Mouse (Mus musculus): ENCODE measurements around the gene Hs3st5. TPM values are rescaled to one million over a fixed set of nuclear protein-coding genes. Genes with fewer than 3 reads are reported as not detected.
"Not testable (repeated sequence)": the region's sequence is repeated elsewhere in the genome, so short reads cannot be mapped to it uniquely, and the experiment has no call there.

The Hs3st5 gene
- polyA plus RNA-seq, 1 experiment from 2014 or later: 5.6 TPM

GRCm38 (mm10) chr10:36558736-36559135, 52.1 kb downstream of the Hs3st5 start:
- H3K4me1 ChIP-seq: no peaks in the 10 kb centered on the region
- no peak overlapping the region for H3K4me3 ChIP-seq (replicated peaks)
- 82% methylated on average over 5 of the region's 5 CpGs for WGBS
- no peaks in the 10 kb centered on the region for H3K9me3 ChIP-seq (replicated peaks)
- no peak overlapping the region for H3K27ac ChIP-seq (replicated peaks)
- no peak overlapping the region for H3K4me2 ChIP-seq (replicated peaks)
- no peak for ATAC-seq (ENCODE audit: insufficient number of reproducible peaks, low FRiP score, low TSS enrichment, low read depth)
- no peak overlapping the region for H3K9ac ChIP-seq
- H3K27me3 ChIP-seq: no peaks in the 10 kb centered on the region
- no peaks in the 10 kb centered on the region for H3K36me3 ChIP-seq

DNA sequence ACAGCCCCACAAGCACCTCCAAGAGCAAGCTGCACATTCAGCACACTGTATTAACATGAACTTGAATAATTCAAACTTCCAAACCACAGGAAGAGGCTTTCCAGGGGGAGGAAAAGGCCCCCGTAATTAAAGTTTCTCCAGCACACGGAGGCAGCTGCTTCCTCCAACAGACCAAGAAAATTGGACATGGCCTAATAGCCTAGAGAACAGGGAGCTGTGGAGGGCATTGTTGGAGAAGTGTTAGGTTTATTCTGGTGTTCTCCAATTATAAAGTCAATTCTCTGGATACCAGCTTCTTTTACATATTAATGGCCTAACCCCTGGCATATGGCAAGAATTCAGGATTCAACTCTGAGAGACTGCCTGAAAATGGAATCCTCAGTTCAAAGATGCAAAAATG, 60.6 kb downstream of the Hs3st5 start:
- Histone ChIP-seq H3K9me3 (replicated peaks) (no peaks in the 10 kb centered on the region), H3K9ac (no peak overlapping the region), H3K36me3 (no peaks in the 10 kb centered on the region), H3K27me3 (no peaks in the 10 kb centered on the region), H3K4me1 (no peaks in the 10 kb centered on the region), H3K4me3 (replicated peaks) (no peak overlapping the region), H3K27ac (replicated peaks) (no peak overlapping the region), H3K4me2 (replicated peaks) (no peak overlapping the region)
- ATAC-seq (ENCODE audit: insufficient number of reproducible peaks, low FRiP score, low TSS enrichment, low read depth): no peak
- whole genome bisulfite sequencing: 30% methylated on average over 2 of the region's 2 CpGs

GRCm38 (mm10) chr10:36572540-36572939, 65.9 kb downstream of the Hs3st5 start:
- Histone ChIP-seq H3K4me2 (replicated peaks) (no peak overlapping the region), H3K27ac (replicated peaks) (no peak overlapping the region), H3K4me3 (replicated peaks) (no peak overlapping the region), H3K9ac (no peak overlapping the region), H3K9me3 (replicated peaks) (no peaks in the 10 kb centered on the region), H3K4me1 (no peaks in the 10 kb centered on the region), H3K36me3 (no peaks in the 10 kb centered on the region), H3K27me3 (no peaks in the 10 kb centered on the region)
- WGBS: 48% methylated on average over 3 of the region's 3 CpGs
- ATAC-seq (ENCODE audit: insufficient number of reproducible peaks, low FRiP score, low TSS enrichment, low read depth): no peak

DNA sequence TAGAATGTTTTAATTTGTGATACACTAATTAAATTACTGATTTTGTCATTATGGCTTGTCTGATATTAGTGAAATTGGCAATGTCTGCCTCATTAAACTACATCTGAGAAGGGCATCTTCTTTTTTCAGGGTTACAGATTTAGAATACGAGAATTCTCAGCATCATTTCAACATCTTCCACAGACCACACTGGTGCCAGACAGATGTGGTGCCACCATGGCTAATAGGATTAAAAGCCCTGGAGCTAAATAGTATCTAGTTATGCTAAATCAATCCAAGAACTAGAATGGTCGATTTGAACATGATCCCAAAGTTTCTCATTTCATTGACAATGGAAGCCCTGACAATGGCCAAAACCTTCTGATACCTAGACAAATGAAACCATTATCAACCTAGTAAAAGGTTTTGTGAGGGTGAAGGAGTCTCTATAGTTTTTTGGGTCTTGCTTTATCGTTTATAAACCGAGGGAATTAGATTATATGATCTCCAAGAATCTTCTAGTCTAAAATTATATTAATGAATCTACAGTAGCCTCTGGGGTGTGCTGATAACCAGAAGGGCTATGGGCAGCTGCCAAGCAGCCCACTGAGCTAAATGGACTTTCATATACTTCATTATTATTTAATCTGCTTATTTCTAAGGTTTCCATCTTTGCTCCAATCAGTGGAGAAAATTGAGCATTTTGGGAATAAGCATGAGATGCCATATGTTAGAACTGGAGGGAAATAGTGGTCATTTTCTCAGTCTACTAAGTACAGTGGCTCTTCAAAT, 71.9 kb downstream of the Hs3st5 start:
- Histone ChIP-seq H3K27ac (replicated peaks) (no peak overlapping the region), H3K9ac (no peak overlapping the region), H3K27me3 (no peaks in the 10 kb centered on the region), H3K36me3 (no peaks in the 10 kb centered on the region), H3K4me3 (replicated peaks) (no peak overlapping the region), H3K4me2 (replicated peaks) (no peak overlapping the region), H3K9me3 (replicated peaks) (no peaks in the 10 kb centered on the region), H3K4me1 (no peaks in the 10 kb centered on the region)
- WGBS: 54% methylated on average over 4 of the region's 4 CpGs
- no peak for ATAC-seq (ENCODE audit: insufficient number of reproducible peaks, low FRiP score, low TSS enrichment, low read depth)

- no peak for ATAC-seq (ENCODE audit: insufficient number of reproducible peaks, low FRiP score, low TSS enrichment, low read depth)
- 54% methylated on average over 1 of the region's 1 CpGs for WGBS
- no peaks in the 10 kb centered on the region for H3K36me3 ChIP-seq
- H3K27me3 ChIP-seq: no peaks in the 10 kb centered on the region
- no peaks in the 10 kb centered on the region for H3K9me3 ChIP-seq (replicated peaks)
- H3K4me2 ChIP-seq (replicated peaks): no peak overlapping the region
- no peak overlapping the region for H3K27ac ChIP-seq (replicated peaks)
- no peak overlapping the region for H3K4me3 ChIP-seq (replicated peaks)
- no peak overlapping the region for H3K9ac ChIP-seq
- H3K4me1 ChIP-seq: no peaks in the 10 kb centered on the region
Measured at GRCm38 (mm10) chr10:36610400-36610799, 103.8 kb downstream of the Hs3st5 start.

DNA sequence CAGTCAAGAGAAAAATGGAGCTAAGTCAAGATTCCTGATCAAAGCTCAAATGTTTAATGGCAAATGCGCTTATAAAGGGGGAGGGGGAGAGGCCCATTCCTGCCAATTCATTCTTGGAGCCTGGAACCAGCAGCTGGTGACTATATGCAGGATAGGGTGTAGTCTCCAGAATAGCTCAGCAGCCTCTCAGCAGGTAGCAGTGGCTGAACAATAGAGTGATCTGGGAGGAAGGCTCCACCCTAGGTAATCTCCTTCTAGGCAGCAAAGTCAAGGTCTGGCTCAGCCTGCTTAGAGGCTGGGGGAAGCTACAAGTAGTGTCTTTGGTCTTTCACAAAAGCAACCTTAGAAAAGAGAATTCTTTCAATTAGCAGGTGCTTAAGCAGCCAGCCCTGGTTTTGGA, 104.8 kb downstream of the Hs3st5 start:
- WGBS: 35% methylated on average over 1 of the region's 1 CpGs
- not testable (repeated sequence) for H3K27me3 ChIP-seq; H3K4me1 ChIP-seq; H3K27ac ChIP-seq (replicated peaks); H3K4me3 ChIP-seq (replicated peaks); H3K9me3 ChIP-seq (replicated peaks); H3K4me2 ChIP-seq (replicated peaks); H3K9ac ChIP-seq; ATAC-seq (ENCODE audit: insufficient number of reproducible peaks, low FRiP score, low TSS enrichment, low read depth); H3K36me3 ChIP-seq

- WGBS: 94% methylated on average over 1 of the region's 1 CpGs
- Histone ChIP-seq H3K4me1 (no peaks in the 10 kb centered on the region), H3K4me2 (replicated peaks) (no peak overlapping the region), H3K4me3 (replicated peaks) (no peak overlapping the region), H3K36me3 (no peaks in the 10 kb centered on the region), H3K27me3 (no peaks in the 10 kb centered on the region), H3K9ac (no peak overlapping the region), H3K9me3 (replicated peaks) (no peaks in the 10 kb centered on the region), H3K27ac (replicated peaks) (no peak overlapping the region)
- no peak for ATAC-seq (ENCODE audit: insufficient number of reproducible peaks, low FRiP score, low TSS enrichment, low read depth)
Measured at GRCm38 (mm10) chr10:36623037-36623436, 116.4 kb downstream of the Hs3st5 start.

GRCm38 (mm10) chr10:36627952-36628351, 121.3 kb downstream of the Hs3st5 start:
- no peak overlapping the region for H3K4me3 ChIP-seq (replicated peaks)
- no peaks in the 10 kb centered on the region for H3K27me3 ChIP-seq
- H3K4me1 ChIP-seq: no peaks in the 10 kb centered on the region
- no peak overlapping the region for H3K27ac ChIP-seq (replicated peaks)
- H3K9ac ChIP-seq: no peak overlapping the region
- no peak for ATAC-seq (ENCODE audit: insufficient number of reproducible peaks, low FRiP score, low TSS enrichment, low read depth)
- H3K9me3 ChIP-seq (replicated peaks): no peaks in the 10 kb centered on the region
- 81% methylated on average over 4 of the region's 4 CpGs for WGBS
- no peak overlapping the region for H3K4me2 ChIP-seq (replicated peaks)
- no peaks in the 10 kb centered on the region for H3K36me3 ChIP-seq

DNA sequence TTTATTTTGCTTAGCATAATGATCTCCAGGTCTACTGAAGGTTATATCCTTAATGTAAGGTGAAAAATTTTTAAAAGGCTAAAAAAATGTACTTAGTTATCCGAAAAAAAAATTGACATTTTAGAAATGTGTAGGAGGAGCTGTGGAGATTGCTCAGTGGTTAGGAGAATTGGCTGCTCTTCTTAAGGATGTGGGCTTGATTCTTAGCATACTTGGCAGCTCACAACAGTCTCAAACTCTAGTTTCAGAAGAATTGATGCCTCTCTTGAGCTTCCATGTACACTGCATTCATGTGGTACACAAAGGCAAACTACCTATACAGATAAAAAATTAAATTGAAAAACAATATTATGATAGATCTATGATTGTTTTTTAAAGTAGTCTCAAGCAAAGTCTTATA, 125.1 kb downstream of the Hs3st5 start:
- H3K9ac ChIP-seq: no peak overlapping the region
- ATAC-seq (ENCODE audit: insufficient number of reproducible peaks, low FRiP score, low TSS enrichment, low read depth): no peak
- no peaks in the 10 kb centered on the region for H3K36me3 ChIP-seq
- no peak overlapping the region for H3K4me3 ChIP-seq (replicated peaks)
- WGBS: 60% methylated on average over 1 of the region's 1 CpGs
- H3K9me3 ChIP-seq (replicated peaks): no peaks in the 10 kb centered on the region
- H3K4me1 ChIP-seq: no peaks in the 10 kb centered on the region
- no peak overlapping the region for H3K27ac ChIP-seq (replicated peaks)
- no peak overlapping the region for H3K4me2 ChIP-seq (replicated peaks)
- no peaks in the 10 kb centered on the region for H3K27me3 ChIP-seq

GRCm38 (mm10) chr10:36650653-36651052, 144.0 kb downstream of the Hs3st5 start:
- ATAC-seq (ENCODE audit: insufficient number of reproducible peaks, low FRiP score, low TSS enrichment, low read depth): no peak
- Histone ChIP-seq H3K4me1 (no peaks in the 10 kb centered on the region), H3K4me2 (replicated peaks) (no peak overlapping the region)

DNA sequence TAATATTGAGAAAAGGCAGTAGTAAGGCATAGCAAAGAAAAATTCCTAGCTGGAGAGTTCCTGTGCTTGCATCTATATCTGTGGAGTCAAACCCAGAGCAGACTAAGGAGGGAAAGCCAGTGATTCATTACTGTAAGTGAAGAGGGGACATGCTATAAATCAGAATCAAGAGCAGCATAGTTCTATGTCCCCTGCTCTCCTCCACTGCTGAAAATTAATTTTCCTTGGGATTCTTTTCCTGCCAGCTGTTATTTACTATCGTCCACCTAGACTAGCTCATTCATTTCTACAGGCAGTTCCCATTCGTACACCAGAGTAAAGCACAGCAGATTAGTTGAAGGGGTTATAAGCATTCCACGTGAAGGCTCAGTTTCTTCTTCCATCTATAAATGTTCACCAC, 207.4 kb downstream of the Hs3st5 start:
- no peaks in the 10 kb centered on the region for H3K9me3 ChIP-seq (replicated peaks)
- no peak overlapping the region for H3K9ac ChIP-seq
- no peaks in the 10 kb centered on the region for H3K27me3 ChIP-seq
- H3K36me3 ChIP-seq: no peaks in the 10 kb centered on the region
- no peak overlapping the region for H3K27ac ChIP-seq (replicated peaks)
- ATAC-seq (ENCODE audit: insufficient number of reproducible peaks, low FRiP score, low TSS enrichment, low read depth): no peak
- 70% methylated on average over 3 of the region's 3 CpGs for WGBS
- H3K4me3 ChIP-seq (replicated peaks): no peak overlapping the region
- no peak overlapping the region for H3K4me2 ChIP-seq (replicated peaks)
- H3K4me1 ChIP-seq: no peaks in the 10 kb centered on the region

More at GRCm38 (mm10) chr10:36650653-36651052, 144.0 kb downstream of the Hs3st5 start:
- Histone ChIP-seq H3K27ac (replicated peaks) (no peak overlapping the region), H3K9ac (no peak overlapping the region), H3K27me3 (no peaks in the 10 kb centered on the region), H3K4me3 (replicated peaks) (no peak overlapping the region), H3K9me3 (replicated peaks) (no peaks in the 10 kb centered on the region), H3K36me3 (no peaks in the 10 kb centered on the region)
- WGBS: 81% methylated on average over 5 of the region's 5 CpGs

DNA sequence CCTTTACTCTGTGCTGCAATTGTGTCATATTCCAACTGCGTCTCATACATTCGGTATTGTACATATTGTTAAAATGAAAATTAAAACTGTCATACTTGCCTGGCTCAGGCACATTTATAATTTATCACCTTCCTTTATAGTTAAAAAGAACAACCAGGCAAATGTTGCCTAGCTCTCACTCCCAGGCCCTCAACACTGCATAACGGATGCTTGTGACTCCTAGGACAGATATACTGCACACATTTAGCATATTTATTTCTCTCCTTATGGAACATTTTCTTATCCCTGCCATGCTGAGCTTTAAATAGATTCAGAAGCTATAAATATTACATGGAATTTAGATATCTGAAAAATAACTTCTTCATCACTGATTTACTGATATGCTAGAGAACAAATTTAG, 219.6 kb downstream of the Hs3st5 start:
- no peaks in the 10 kb centered on the region for H3K9me3 ChIP-seq (replicated peaks)
- WGBS: 87% methylated on average over 3 of the region's 3 CpGs
- H3K36me3 ChIP-seq: no peaks in the 10 kb centered on the region
- no peak overlapping the region for H3K9ac ChIP-seq
- ATAC-seq (ENCODE audit: insufficient number of reproducible peaks, low FRiP score, low TSS enrichment, low read depth): no peak
- H3K27me3 ChIP-seq: no peaks in the 10 kb centered on the region
- no peak overlapping the region for H3K4me3 ChIP-seq (replicated peaks)
- no peak overlapping the region for H3K27ac ChIP-seq (replicated peaks)
- H3K4me2 ChIP-seq (replicated peaks): no peak overlapping the region
- no peaks in the 10 kb centered on the region for H3K4me1 ChIP-seq

All from embryonic facial prominence, embryonic 15.5 days (tissue).